Mouse (Mus musculus) forebrain, embryonic 16.5 days (tissue): ENCODE measurements at regions not wholly inside any gene's neighbourhood (a gene's known extent, or its start where the extent isn't known, plus 50 kb on each side); places are given as distances from the start of the nearest gene placed in this dataset.

Source experiments
- ATAC-seq: fragments of 200-750 bp; cut with Nextera tagmentation; 2 replicates; pipeline ENCODE4 v1.8.0; 2017; ENCODE audit warnings: mild to moderate bottlenecking, moderate library complexity
- H3K27ac ChIP-seq: fragments of 300-500 bp; sonication (generic); 2 replicates; pipeline ENCODE4 v1.5.1; 2014; ENCODE audit warnings: low read length, control low read depth
- H3K27me3 ChIP-seq: fragments of 300-500 bp; sonication (generic); replicated peaks from 2 replicates; pipeline ENCODE4 v1.6.1; 2014; ENCODE audit warnings: low read length; ENCODE audit not compliant: control insufficient read depth, insufficient read depth
- H3K36me3 ChIP-seq: fragments of 300-500 bp; sonication (generic); 2 replicates; pipeline ENCODE4 v1.6.1; 2014; ENCODE audit not compliant: control insufficient read depth, insufficient read depth
- H3K4me1 ChIP-seq: fragments of 300-500 bp; sonication (generic); replicated peaks from 2 replicates; pipeline ENCODE4 v1.6.1; 2014; ENCODE audit warnings: low read length; ENCODE audit not compliant: control insufficient read depth, insufficient read depth
- H3K4me2 ChIP-seq: fragments of 300-500 bp; sonication (generic); 2 replicates; pipeline ENCODE4 v1.6.1; 2014; ENCODE audit warnings: mild to moderate bottlenecking, low read length, control low read depth
- H3K4me3 ChIP-seq: fragments of 300-500 bp; sonication (generic); replicated peaks from 2 replicates; pipeline ENCODE4 v1.5.1; 2014; ENCODE audit warnings: mild to moderate bottlenecking, low read length, control low read depth
- H3K9ac ChIP-seq: fragments of 300-500 bp; sonication (generic); replicated peaks from 2 replicates; pipeline ENCODE4 v1.6.1; 2014; ENCODE audit warnings: low read depth, low read length, control low read depth
- H3K9me3 ChIP-seq: fragments of 300-500 bp; sonication (generic); 2 replicates; pipeline ENCODE4 v1.6.1; 2016; ENCODE audit warnings: low read length; ENCODE audit not compliant: control insufficient read depth
- WGBS: fragments of 180-500 bp; shearing (Covaris S2); extraction: QIAGEN DNeasy Blood & Tissue Kit; methylation state at CpG from one replicate; pipeline ENCODE4 v1.1.7; 2014; 5-methylcytosine and 5-hydroxymethylcytosine counted together

DNA sequence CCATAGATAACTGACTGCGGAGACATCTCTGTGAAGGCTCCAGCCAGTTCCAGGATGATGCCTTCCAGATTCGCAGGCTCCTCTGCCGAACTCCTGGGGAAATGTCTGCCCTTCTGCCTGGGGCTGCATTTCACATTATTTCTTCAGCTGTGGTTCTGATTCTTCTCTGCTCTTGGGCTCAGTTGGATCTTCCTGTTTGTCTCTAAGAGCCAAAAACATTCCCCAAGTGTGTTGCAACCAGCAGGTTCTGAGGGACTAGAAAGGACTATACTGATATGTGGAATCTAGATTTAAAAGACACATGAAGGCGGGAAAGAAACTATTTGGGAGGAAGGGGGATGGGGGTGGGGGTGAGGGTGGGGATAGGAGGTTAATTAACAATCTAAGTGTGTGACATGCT lies 483.8 kb upstream of the Adam5 start:
- Histone ChIP-seq H3K27me3 (no peaks in the 10 kb centered on the region), H3K9ac (no peak overlapping the region), H3K4me2 (no peak overlapping the region), H3K4me3 (no peak overlapping the region), H3K36me3 (no peaks in the 10 kb centered on the region), H3K27ac (no peak overlapping the region), H3K4me1 (peaks cover 4% of the 10 kb centered on the region), H3K9me3 (no peaks in the 10 kb centered on the region)
- ATAC-seq: no peak
- 86% methylated on average over 4 of the region's 4 CpGs for WGBS

DNA sequence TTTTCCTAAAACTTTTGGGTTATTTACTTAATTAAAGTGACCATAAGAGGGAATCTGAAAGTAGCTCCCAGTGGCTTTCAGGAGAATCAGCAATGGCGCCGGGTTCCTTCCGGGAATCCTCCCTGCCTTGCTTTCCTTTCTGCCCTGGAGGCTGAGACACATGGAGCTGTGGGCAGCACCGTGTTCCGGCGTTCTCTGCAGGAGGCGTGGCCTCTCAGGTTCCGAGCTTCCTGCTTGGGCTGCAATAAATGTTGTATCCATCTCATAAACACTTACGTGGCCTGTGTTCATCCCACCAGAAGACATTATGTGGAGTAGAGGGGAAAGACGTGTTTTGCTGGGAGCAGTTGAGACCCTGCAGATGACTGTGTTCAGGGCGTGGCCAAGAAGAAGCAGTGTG lies 483.3 kb upstream of the Adam5 start:
- 86% methylated on average over 11 of the region's 11 CpGs for WGBS
- no peaks in the 10 kb centered on the region for H3K36me3 ChIP-seq
- no peaks in the 10 kb centered on the region for H3K9me3 ChIP-seq
- no peak overlapping the region for H3K4me2 ChIP-seq
- no peak overlapping the region for H3K27ac ChIP-seq
- H3K27me3 ChIP-seq: no peaks in the 10 kb centered on the region
- no peak for ATAC-seq
- peaks cover 4% of the 10 kb centered on the region for H3K4me1 ChIP-seq
- H3K4me3 ChIP-seq: no peak overlapping the region
- no peak overlapping the region for H3K9ac ChIP-seq

DNA sequence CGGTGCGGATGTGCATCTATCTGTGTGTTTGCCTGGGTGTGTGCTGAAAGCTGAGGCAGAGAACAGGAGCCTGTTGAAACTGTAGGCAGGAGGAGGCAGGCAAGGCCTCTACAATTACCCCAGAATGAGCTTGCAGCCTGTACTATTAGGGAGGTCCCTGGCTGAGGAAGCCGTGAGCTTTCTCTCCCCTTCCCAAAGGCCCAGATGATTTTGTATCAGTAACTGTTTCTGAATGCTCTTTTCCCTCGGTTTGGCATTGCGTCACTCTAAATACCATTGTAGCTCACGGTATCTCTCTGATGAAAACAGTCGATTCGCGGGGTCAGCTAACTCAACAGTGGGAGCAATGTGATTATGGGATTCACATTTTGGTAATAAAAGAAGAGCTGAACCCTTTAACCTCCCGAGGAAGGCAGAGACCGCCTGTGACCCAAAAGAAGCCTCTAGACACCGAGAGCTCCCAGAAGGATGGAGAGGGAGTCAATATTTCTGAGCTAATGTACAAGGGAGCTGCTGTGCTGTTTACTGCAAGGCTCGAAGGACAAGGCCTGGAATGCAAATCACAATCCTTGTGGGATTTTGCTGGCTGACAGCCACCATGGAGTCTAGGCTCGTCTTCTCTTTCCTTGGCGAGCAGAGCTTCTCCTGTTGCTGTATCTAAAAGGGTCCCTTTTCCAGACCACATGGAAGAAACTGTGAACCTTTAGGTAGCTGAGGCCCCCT lies 482.8 kb upstream of the Adam5 start:
- WGBS: 56% methylated on average over 15 of the region's 15 CpGs

More for the DNA sequence above, 482.8 kb upstream of the Adam5 start:
- Histone ChIP-seq H3K4me2 (no peak overlapping the region), H3K9me3 (no peaks in the 10 kb centered on the region), H3K36me3 (no peaks in the 10 kb centered on the region), H3K27ac (no peak overlapping the region), H3K27me3 (no peaks in the 10 kb centered on the region), H3K4me3 (no peak overlapping the region), H3K4me1 (peaks cover 4% of the 10 kb centered on the region), H3K9ac (no peak overlapping the region)
- ATAC-seq: no peak
